Comparison of ENCODE assay signal across 9 mouse cellular contexts in the genomic region with DNA sequence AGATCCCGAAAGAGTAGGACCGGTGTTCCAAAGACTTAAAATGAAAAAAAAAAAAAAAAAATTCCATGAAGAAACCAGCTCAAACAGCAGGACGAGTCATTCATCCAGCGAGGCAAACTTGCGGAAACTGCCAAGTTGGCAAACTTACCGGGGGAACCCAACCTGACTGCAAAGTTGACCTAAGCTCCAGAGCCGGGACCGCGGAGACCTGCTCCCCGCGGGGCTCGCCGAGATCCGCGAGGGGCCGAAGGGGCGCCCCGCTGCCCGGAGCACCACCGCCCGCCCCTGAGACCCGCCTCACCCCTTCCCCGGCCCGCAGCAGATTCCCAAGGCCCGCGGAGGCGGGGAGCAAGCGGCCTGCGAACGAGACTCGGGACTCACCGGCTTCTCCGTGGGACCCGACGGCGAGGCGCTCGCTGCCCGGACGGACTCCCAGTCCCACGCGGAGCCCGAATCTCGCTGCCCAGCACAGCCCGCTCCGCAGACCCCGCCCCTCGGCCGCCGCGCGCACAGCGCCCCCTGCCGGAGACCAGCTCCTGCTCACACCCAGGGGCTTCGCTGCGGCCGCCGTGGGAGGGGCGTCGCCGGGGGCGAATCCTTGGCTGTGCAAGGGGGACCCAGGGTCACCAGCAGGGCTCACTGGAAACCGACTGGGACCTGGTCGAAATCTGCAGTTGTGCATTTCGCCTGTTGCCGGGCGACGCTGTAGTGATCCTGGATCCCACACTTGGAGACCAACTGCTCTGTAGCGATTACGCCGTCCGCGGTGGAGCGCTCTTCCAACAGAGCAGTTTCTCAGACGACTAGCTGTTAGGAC. TPM values are rescaled to one million over a fixed set of nuclear protein-coding genes. Genes with fewer than 3 reads are reported as not detected.
A peak's percentile ranks its signal among the peaks of the same experiment; 100 is the strongest.
DNase-seq lines count a peak whose midpoint lies in the region; ATAC-seq and TF ChIP-seq lines count a peak whose summit lies in the region.
"Had no signal": no experiment of that assay in that cellular context is flagged by ENCODE, and none has a peak within 500 bp of the region (broad histone marks: within the 10 kb centered on the region; RNA-seq: fewer than 3 reads in every experiment).

A gene (minus strand): TSS at position 461 of the 817 bp plus-strand sequence.

- H3K9ac ChIP-seq in forebrain, embryonic 13.5 days, result peak within 1 kb of the TSS; percentile 73
- 0 out of 2 replicates have a peak within 1 kb of the TSS, but pooled peaks have one; percentile 20 for H3K9ac ChIP-seq in liver, embryonic 14.5 days (replicated peaks)
- peak within 1 kb of the TSS; percentile 49 for H3K9ac ChIP-seq in neural tube, embryonic 12.5 days
- peak within 1 kb of the TSS; percentile 69 for H3K9ac ChIP-seq in stomach, postnatal 0 days (ENCODE audit: low read length)

- peak within 1 kb of the TSS; percentile 59 for H3K4me3 ChIP-seq in C2C12 (ENCODE audit: insufficient read depth, poor library complexity, severe bottlenecking)
- H3K4me3 ChIP-seq in brown adipose tissue, adult 24 weeks (ENCODE audit: insufficient read depth, low read depth, low read length), result peak within 1 kb of the TSS; percentile 50
- H3K4me3 ChIP-seq in forebrain, embryonic 13.5 days, result peak within 1 kb of the TSS; percentile 56
- H3K4me3 ChIP-seq in liver, embryonic 14.5 days (ENCODE audit: insufficient read depth in 1 of 2, low read depth in 2 of 2, low read length in 2 of 2), result peak within 1 kb of the TSS; percentile 42 to 55
- peak within 1 kb of the TSS; percentile 54 for H3K4me3 ChIP-seq in neural tube, embryonic 12.5 days
- H3K4me3 ChIP-seq in stomach, postnatal 0 days (ENCODE audit: low read depth, low read length), result peak within 1 kb of the TSS; percentile 70

- H3K79me3 ChIP-seq in C2C12 (ENCODE audit: low read depth), result peaks cover 21% of the 10 kb centered on the region

- DNase-seq in heart, postnatal 10 days, result peak; percentile 89 to 94
- DNase-seq in kidney, postnatal 36 days, result peak; percentile 84 to 95
- no peak for DNase-seq in liver, embryonic 14.5 days (ENCODE audit: low read depth in 3 of 3, low spot score in 3 of 3)
- peak; percentile 93 for DNase-seq in stomach, postnatal 0 days (ENCODE audit: low spot score)

- peaks cover 39% of the 10 kb centered on the region for H3K79me2 ChIP-seq in C2C12 (ENCODE audit: control insufficient read depth, insufficient read depth)

- peak; percentile 94 for ATAC-seq in forebrain, embryonic 13.5 days
- peak; percentile 77 for ATAC-seq in liver, embryonic 14.5 days (ENCODE audit: insufficient read depth)
- peak; percentile 96 for ATAC-seq in neural tube, embryonic 12.5 days (ENCODE audit: low FRiP score, low read depth)
- peak; percentile 96 for ATAC-seq in stomach, postnatal 0 days (ENCODE audit: low FRiP score, low TSS enrichment)

- H3K27me3 ChIP-seq in C2C12 (ENCODE audit: control insufficient read depth, insufficient read depth, insufficient read length), result peaks cover 3% of the 10 kb centered on the region
- peaks cover 14% of the 10 kb centered on the region for H3K27me3 ChIP-seq in forebrain, embryonic 13.5 days
- H3K27me3 ChIP-seq in liver, embryonic 14.5 days (ENCODE audit: control insufficient read depth, insufficient read depth, low read length), result no peaks in the 10 kb centered on the region; the same call in 1 of the 2 replicates
- H3K27me3 ChIP-seq in neural tube, embryonic 12.5 days (replicated peaks), result peaks cover 3% of the 10 kb centered on the region; the same call in 1 of the 2 replicates
- no peaks in the 10 kb centered on the region for H3K27me3 ChIP-seq in stomach, postnatal 0 days (ENCODE audit: control insufficient read depth, insufficient read depth, low read length)

- H3K4me2 ChIP-seq in forebrain, embryonic 13.5 days, result peak within 1 kb of the TSS; percentile 93
- H3K4me2 ChIP-seq in liver, embryonic 14.5 days (ENCODE audit: low read depth), result peak within 1 kb of the TSS; percentile 64
- H3K4me2 ChIP-seq in neural tube, embryonic 12.5 days (replicated peaks), result peak within 1 kb of the TSS; percentile 81
- H3K4me2 ChIP-seq in stomach, postnatal 0 days (replicated peaks; ENCODE audit: low read depth), result peak within 1 kb of the TSS; percentile 98

- no peak for TF ChIP-seq EP300 in liver, embryonic 14.5 days (IDR thresholded peaks at IDR 0.05; ENCODE audit: low read depth)
- no peak for TF ChIP-seq EP300 in stomach, postnatal 0 days (optimal IDR thresholded peaks at IDR 0.05)

- peak; percentile 99 for TF ChIP-seq CTCF in C2C12 (IDR thresholded peaks at IDR 0.05; ENCODE audit: control insufficient read depth, insufficient read depth, insufficient read length)
- peak; percentile 63 for TF ChIP-seq CTCF in liver, embryonic 14.5 days (IDR thresholded peaks at IDR 0.05; ENCODE audit: low read depth)
- TF ChIP-seq CTCF in stomach, postnatal 0 days (IDR thresholded peaks at IDR 0.05; ENCODE audit: low read depth), result peak; percentile 90

- peaks cover 3% of the 10 kb centered on the region for H3K36me3 ChIP-seq in C2C12 (ENCODE audit: control insufficient read depth, insufficient read depth)
- H3K36me3 ChIP-seq in forebrain, embryonic 13.5 days (ENCODE audit: poor library complexity, severe bottlenecking), result no peaks in the 10 kb centered on the region
- H3K36me3 ChIP-seq in liver, embryonic 14.5 days (replicated peaks; ENCODE audit: control insufficient read depth, insufficient read depth, low read depth), result no peaks in the 10 kb centered on the region
- H3K36me3 ChIP-seq in neural tube, embryonic 12.5 days, result no peaks in the 10 kb centered on the region
- no peaks in the 10 kb centered on the region for H3K36me3 ChIP-seq in stomach, postnatal 0 days (ENCODE audit: control insufficient read depth, insufficient read depth, low read length)
- H3K36me3 ChIP-seq: G1E had no signal

- peak within 1 kb of the TSS; percentile 90 for H3ac ChIP-seq in C2C12 (ENCODE audit: control insufficient read depth, insufficient read length, low read depth)

- WGBS in forebrain, embryonic 13.5 days, result under 1% methylated on average over 70 of the region's 75 CpGs
- WGBS in liver, embryonic 14.5 days (ENCODE audit: insufficient replicate concordance), result 1% methylated on average over 74 of the region's 75 CpGs
- under 1% methylated on average over 75 of the region's 75 CpGs for WGBS in neural tube, embryonic 12.5 days
- under 1% methylated on average over 64 of the region's 75 CpGs for WGBS in stomach, postnatal 0 days

- H3K9me3 ChIP-seq in forebrain, embryonic 13.5 days (replicated peaks), result no peaks in the 10 kb centered on the region
- no peaks in the 10 kb centered on the region for H3K9me3 ChIP-seq in liver, embryonic 14.5 days (ENCODE audit: control insufficient read depth, low read length)
- no peaks in the 10 kb centered on the region for H3K9me3 ChIP-seq in neural tube, embryonic 12.5 days
- no peaks in the 10 kb centered on the region for H3K9me3 ChIP-seq in stomach, postnatal 0 days (ENCODE audit: control insufficient read depth, low read length)
- H3K9me3 ChIP-seq: G1E had no signal

- no peak within 1 kb of the TSS for H3K27ac ChIP-seq in brown adipose tissue, adult 24 weeks (replicated peaks; ENCODE audit: low read depth, low read length)
- H3K27ac ChIP-seq in forebrain, embryonic 13.5 days, result no peak within 1 kb of the TSS
- no peak within 1 kb of the TSS for H3K27ac ChIP-seq in liver, embryonic 14.5 days
- no peak within 1 kb of the TSS for H3K27ac ChIP-seq in neural tube, embryonic 12.5 days
- no peak within 1 kb of the TSS for H3K27ac ChIP-seq in stomach, postnatal 0 days (replicated peaks)

- no peaks in the 10 kb centered on the region for H3K4me1 ChIP-seq in brown adipose tissue, adult 24 weeks (ENCODE audit: control insufficient read depth, insufficient read depth, insufficient read length, low read length)
- H3K4me1 ChIP-seq in forebrain, embryonic 13.5 days, result peaks cover 9% of the 10 kb centered on the region; the same call in 1 of the 2 replicates
- H3K4me1 ChIP-seq in liver, embryonic 14.5 days (replicated peaks; ENCODE audit: control insufficient read depth in 2 of 2, insufficient read depth in 2 of 2, low read length in 1 of 2), result no peaks in the 10 kb centered on the region
- H3K4me1 ChIP-seq in neural tube, embryonic 12.5 days, result 0 out of 2 replicates have a peak, but pooled peaks cover 3% of the 10 kb centered on the region
- no peaks in the 10 kb centered on the region; the same call in 1 of the 2 replicates for H3K4me1 ChIP-seq in stomach, postnatal 0 days (replicated peaks; ENCODE audit: control insufficient read depth, insufficient read depth)

- intact Hi-C loops in heart, postnatal 10 days (cut with DNase I), result loop anchor here (1.0 to 5.0 kb wide), 3 partner anchors 57 to 255 kb away; a partner anchor contains a TSS

TF ChIP-seq in C2C12, 6 proteins besides CTCF, POLR2A, EP300 and RAD21:
- TF ChIP-seq CEBPB (IDR thresholded peaks at IDR 0.05; ENCODE audit: low read depth), result no peak
- TF ChIP-seq MAX (IDR thresholded peaks at IDR 0.05), result no peak
- no peak for TF ChIP-seq USF1 (IDR thresholded peaks at IDR 0.05; ENCODE audit: low read depth)
- TF ChIP-seq FOSL1 (IDR thresholded peaks at IDR 0.05; ENCODE audit: insufficient read depth, low read length, poor library complexity, severe bottlenecking), result no peak
- no peak for TF ChIP-seq MYOG (IDR thresholded peaks at IDR 0.05; ENCODE audit: control insufficient read depth, extremely low read depth, insufficient read length)
- no peak for TF ChIP-seq MYOD1 (IDR thresholded peaks at IDR 0.05; ENCODE audit: control insufficient read depth, insufficient read length, low read depth)

RNA-seq across cellular contexts. Expression of the gene that starts here (rescaled TPM):
- polyA plus RNA-seq in C2C12 (2012; fragmentation: generic; extraction: Trizol), result 58.9 TPM
- polyA plus RNA-seq in brown adipose tissue, adult 24 weeks (2012; ENCODE audit: insufficient read depth, insufficient read length, missing spikeins), result 0.92 TPM in 1 of 2 replicates, not detected in the other
- 3.5 and 4.8 TPM in 2 replicates for polyA plus RNA-seq in forebrain, embryonic 13.5 days (2015; fragmentation: Nextera tagmentation; extraction: Ambion mirVana)
- under 1 TPM in 1 of 2 experiments, not detected in 1; 0.36 TPM for total RNA-seq in heart, postnatal 10 days (2021)
- 2.1 TPM in 2 replicates for polyA plus RNA-seq in liver, embryonic 14.5 days (2012; rRNA removed)
- polyA plus RNA-seq in liver, embryonic 14.5 days (2014; fragmentation: Nextera tagmentation; extraction: Ambion mirVana), result 4.9 and 5.7 TPM in 2 replicates
- polyA plus RNA-seq in neural tube, embryonic 12.5 days (2016; fragmentation: Nextera tagmentation; extraction: Ambion mirVana), result 4.5 and 6.2 TPM in 2 replicates
- 10.8 and 11.8 TPM in 2 replicates for polyA plus RNA-seq in stomach, postnatal 0 days (2015; fragmentation: Nextera tagmentation; extraction: Ambion mirVana)
- total RNA-seq: G1E had no signal
- polyA plus RNA-seq: G1E had no signal

Comparison
In these comparisons a context has a peak if more than half of its experiments do, and no peak if none do; other contexts are left out.
1. Peak in DNase-seq in heart, postnatal 10 days; RNA of the gene not detected or under 1 TPM.
2. H3K9ac ChIP-seq: peak in every context shown above with its lines; median percentile 73 in forebrain, embryonic 13.5 days; 69 in stomach, postnatal 0 days; 49 in neural tube, embryonic 12.5 days; 20 in liver, embryonic 14.5 days.
3. DNase-seq: peak in kidney, postnatal 36 days (2 of 2) and stomach, postnatal 0 days (single experiment); none in liver, embryonic 14.5 days (0 of 3).
4. Peak in every context shown above with its lines, with median percentiles within 50 percentile points of each other: H3K4me3 ChIP-seq, CTCF ChIP-seq, ATAC-seq and H3K4me2 ChIP-seq.